Mouse (Mus musculus): Measurements from ENCODE around the gene Ttn.

GRCm38 (mm10) chr2:76695290-76695689, 287.1 kb downstream of the Ttn start:
- TF ChIP-seq CTCF (IDR thresholded peaks at IDR 0.05; ENCODE audit: extremely low read depth, insufficient read depth, low read length) (no peak), POLR2A (IDR thresholded peaks at IDR 0.05; ENCODE audit: extremely low read depth, insufficient read depth, low read length) (no peak)

Measured in cortical plate, adult 2 months (tissue).